ENCODE assay signal across 19 mouse cellular contexts in the genomic region with DNA sequence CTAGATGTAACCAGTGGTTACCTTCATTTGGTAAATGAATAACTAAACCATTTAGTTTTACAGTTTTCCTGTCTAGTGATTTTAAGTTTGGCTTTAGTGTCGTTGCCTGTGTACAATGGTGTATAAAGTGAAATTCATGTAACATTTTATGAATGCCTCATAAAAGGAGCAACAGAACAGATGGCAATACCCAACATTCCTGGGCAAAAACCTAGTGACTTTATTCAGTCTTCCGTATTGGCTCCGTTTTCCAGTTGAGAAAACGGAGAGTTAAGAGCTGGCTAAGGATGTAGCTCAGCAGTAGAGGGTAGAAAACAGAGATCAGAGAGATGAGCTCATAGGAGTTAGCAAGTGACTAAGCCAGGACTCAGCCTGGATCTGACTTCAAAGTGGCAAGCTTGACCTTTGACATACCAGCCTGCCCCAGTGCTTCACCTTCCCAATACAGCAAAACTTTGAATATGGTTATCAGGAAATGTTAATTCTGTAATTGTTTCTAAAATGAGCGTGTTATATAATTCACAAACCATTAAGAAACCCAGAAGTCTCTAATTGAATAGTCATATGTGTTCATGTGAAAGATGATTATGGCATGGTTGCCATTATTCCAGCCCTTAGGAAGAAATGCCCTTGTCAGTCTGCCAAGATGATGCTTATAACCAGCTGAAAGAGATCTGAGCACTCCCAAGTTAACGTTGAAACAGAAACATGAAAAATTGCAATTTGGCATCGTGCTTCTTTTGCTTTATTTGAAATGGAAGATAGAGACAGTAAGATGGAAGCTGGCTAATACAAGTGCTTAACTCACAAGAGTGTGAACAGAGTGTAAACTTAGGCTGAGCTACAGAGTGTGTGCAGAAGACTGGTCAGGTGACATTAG.
DNase-seq lines count a peak whose midpoint lies in the region; ATAC-seq and TF ChIP-seq lines count a peak whose summit lies in the region.
"Had no signal": no experiment of that assay in that cellular context is flagged by ENCODE, and none has a peak within 500 bp of the region (broad histone marks: within the 10 kb centered on the region; RNA-seq: fewer than 3 reads in every experiment).

No protein-coding gene starts in this region.

- no peak overlapping the region for H3K4me2 ChIP-seq in hindbrain, postnatal 0 days (ENCODE audit: low read depth, low read length)
- no peak overlapping the region for H3K4me2 ChIP-seq in hindbrain, embryonic 14.5 days (replicated peaks)
- H3K4me2 ChIP-seq in midbrain, postnatal 0 days (ENCODE audit: low read depth, low read length, poor library complexity, severe bottlenecking), result no peak overlapping the region
- no peak overlapping the region for H3K4me2 ChIP-seq in midbrain, embryonic 14.5 days (ENCODE audit: low read length)
- H3K4me2 ChIP-seq: embryonic facial prominence, embryonic 13.5 days; midbrain, embryonic 11.5 days had no signal

- no peaks in the 10 kb centered on the region for H3K9me3 ChIP-seq in hindbrain, postnatal 0 days (ENCODE audit: low read length)
- H3K9me3 ChIP-seq in hindbrain, embryonic 14.5 days (ENCODE audit: control insufficient read depth, low read length), result no peaks in the 10 kb centered on the region
- H3K9me3 ChIP-seq in midbrain, postnatal 0 days (ENCODE audit: low read length), result no peaks in the 10 kb centered on the region
- no peaks in the 10 kb centered on the region for H3K9me3 ChIP-seq in midbrain, embryonic 14.5 days (ENCODE audit: control insufficient read depth, low read length)
- H3K9me3 ChIP-seq: embryonic facial prominence, embryonic 13.5 days; forebrain, embryonic 10.5 days; hindbrain, embryonic 10.5 days had no signal

- no peak for ATAC-seq in hindbrain, postnatal 0 days
- ATAC-seq in hindbrain, embryonic 14.5 days (ENCODE audit: low FRiP score), result no peak
- ATAC-seq in midbrain, postnatal 0 days (ENCODE audit: low FRiP score), result no peak
- ATAC-seq in midbrain, embryonic 14.5 days (ENCODE audit: low FRiP score, low TSS enrichment), result no peak
- ATAC-seq: inflammation-experienced regulatory T-cells, adult 6 months had no signal

- H3K36me3 ChIP-seq in hindbrain, postnatal 0 days (ENCODE audit: insufficient read depth, low read length), result no peaks in the 10 kb centered on the region
- H3K36me3 ChIP-seq in hindbrain, embryonic 14.5 days (replicated peaks; ENCODE audit: control insufficient read depth, insufficient read depth), result no peaks in the 10 kb centered on the region
- no peaks in the 10 kb centered on the region for H3K36me3 ChIP-seq in midbrain, postnatal 0 days (ENCODE audit: insufficient read depth, low read length)
- H3K36me3 ChIP-seq in midbrain, embryonic 14.5 days (ENCODE audit: control insufficient read depth, insufficient read depth, low read length), result no peaks in the 10 kb centered on the region
- H3K36me3 ChIP-seq: embryonic facial prominence, embryonic 13.5 days; forebrain, embryonic 10.5 days; hindbrain, embryonic 10.5 days had no signal

- H3K9ac ChIP-seq in hindbrain, postnatal 0 days (replicated peaks; ENCODE audit: low read length), result no peak overlapping the region
- H3K9ac ChIP-seq in hindbrain, embryonic 14.5 days, result no peak overlapping the region
- H3K9ac ChIP-seq in midbrain, postnatal 0 days (replicated peaks; ENCODE audit: low read length, poor library complexity, severe bottlenecking), result no peak overlapping the region
- no peak overlapping the region for H3K9ac ChIP-seq in midbrain, embryonic 14.5 days (replicated peaks; ENCODE audit: low read length)
- H3K9ac ChIP-seq: embryonic facial prominence, embryonic 13.5 days had no signal

- H3K27me3 ChIP-seq in hindbrain, postnatal 0 days (ENCODE audit: insufficient read depth, low read length), result no peaks in the 10 kb centered on the region
- H3K27me3 ChIP-seq in hindbrain, embryonic 14.5 days (ENCODE audit: control insufficient read depth, insufficient read depth, low read length), result no peaks in the 10 kb centered on the region
- H3K27me3 ChIP-seq in midbrain, postnatal 0 days (ENCODE audit: insufficient read depth, low read length), result no peaks in the 10 kb centered on the region
- H3K27me3 ChIP-seq in midbrain, embryonic 14.5 days (ENCODE audit: control insufficient read depth, insufficient read depth, low read length), result no peaks in the 10 kb centered on the region
- H3K27me3 ChIP-seq: CH12.LX; embryonic facial prominence, embryonic 13.5 days had no signal

- H3K4me1 ChIP-seq in hindbrain, postnatal 0 days (ENCODE audit: insufficient read depth, low read length), result 0 out of 2 replicates have a peak, but pooled peaks cover 6% of the 10 kb centered on the region
- peaks cover 8% of the 10 kb centered on the region for H3K4me1 ChIP-seq in hindbrain, embryonic 14.5 days (replicated peaks; ENCODE audit: control insufficient read depth, insufficient read depth, low read length)
- 0 out of 2 replicates have a peak, but pooled peaks cover 6% of the 10 kb centered on the region for H3K4me1 ChIP-seq in midbrain, postnatal 0 days (ENCODE audit: insufficient read depth, low read length)
- peaks cover 12% of the 10 kb centered on the region for H3K4me1 ChIP-seq in midbrain, embryonic 14.5 days (ENCODE audit: control insufficient read depth, insufficient read depth, low read length)

- no peak overlapping the region for H3K4me3 ChIP-seq in hindbrain, postnatal 0 days (ENCODE audit: low read length)
- H3K4me3 ChIP-seq in hindbrain, embryonic 14.5 days (replicated peaks; ENCODE audit: low read length), result no peak overlapping the region
- H3K4me3 ChIP-seq in midbrain, postnatal 0 days (ENCODE audit: low read depth, low read length), result no peak overlapping the region
- H3K4me3 ChIP-seq in midbrain, embryonic 14.5 days (replicated peaks; ENCODE audit: low read depth, low read length), result no peak overlapping the region
- H3K4me3 ChIP-seq: embryonic facial prominence, embryonic 13.5 days; forebrain, embryonic 10.5 days; hindbrain, embryonic 10.5 days had no signal

- DNase-seq in adrenal gland, postnatal 14 days, result peak; percentile 22
- no peak for DNase-seq in adrenal gland, postnatal 10 days
- DNase-seq in hindbrain, postnatal 0 days (ENCODE audit: low spot score), result peak; percentile 27
- DNase-seq in hindbrain, embryonic 14.5 days (ENCODE audit: low spot score), result no peak
- peak; percentile 32 for DNase-seq in midbrain, postnatal 0 days (ENCODE audit: low spot score)
- no peak for DNase-seq in midbrain, embryonic 14.5 days
- peak; percentile 7 for DNase-seq in skeletal muscle tissue, adult 2 months (ENCODE audit: low read depth, low spot score)
- no peak for DNase-seq in right cerebral cortex, adult 2 months (ENCODE audit: low spot score in 2 of 2)
- DNase-seq: cerebellum, adult 18-20 months; kidney, adult 8-10 months; left cerebral cortex, postnatal 4 days; retina, postnatal 1 day had no signal

- WGBS in hindbrain, postnatal 0 days, result 58% methylated on average over 7 of the region's 7 CpGs
- WGBS in hindbrain, embryonic 14.5 days, result 79% methylated on average over 7 of the region's 7 CpGs
- WGBS in midbrain, postnatal 0 days, result 71% methylated on average over 7 of the region's 7 CpGs
- WGBS in midbrain, embryonic 14.5 days, result 82% methylated on average over 7 of the region's 7 CpGs

- H3K27ac ChIP-seq in hindbrain, postnatal 0 days, result no peak overlapping the region
- no peak overlapping the region for H3K27ac ChIP-seq in hindbrain, embryonic 14.5 days
- H3K27ac ChIP-seq in midbrain, postnatal 0 days (ENCODE audit: low read depth, low read length), result no peak overlapping the region
- no peak overlapping the region for H3K27ac ChIP-seq in midbrain, embryonic 14.5 days (replicated peaks; ENCODE audit: low read depth, low read length)
- H3K27ac ChIP-seq: embryonic facial prominence, embryonic 13.5 days; forebrain, embryonic 10.5 days; hindbrain, embryonic 10.5 days; macrophage had no signal

- TF ChIP-seq CTCF in hindbrain, postnatal 0 days (IDR thresholded peaks at IDR 0.05; ENCODE audit: low read depth), result no peak
- no peak for TF ChIP-seq CTCF in midbrain, postnatal 0 days (IDR thresholded peaks at IDR 0.05)

Comparison
In these comparisons a context has a peak if more than half of its experiments do, and no peak if none do; other contexts are left out.
1. DNase-seq: peak in adrenal gland, postnatal 14 days (single experiment), hindbrain, postnatal 0 days (single experiment), midbrain, postnatal 0 days (single experiment) and skeletal muscle tissue, adult 2 months (single experiment); none in adrenal gland, postnatal 10 days (single experiment), hindbrain, embryonic 14.5 days (single experiment), midbrain, embryonic 14.5 days (single experiment) and right cerebral cortex, adult 2 months (0 of 2).